8 mouse cellular contexts compared by ENCODE assay signal in genomic region chr2:156584797-156585471, GRCm38 (mm10). TPM values are rescaled to one million over a fixed set of nuclear protein-coding genes. Genes with fewer than 3 reads are reported as not detected.
DNase-seq lines count a peak whose midpoint lies in the region; ATAC-seq and TF ChIP-seq lines count a peak whose summit lies in the region.

No protein-coding gene starts in this region.

- TF ChIP-seq EP300 in heart, adult 2 months (IDR thresholded peaks at IDR 0.05; ENCODE audit: insufficient read depth, low read depth, low read length), result peak; percentile 72; the same call in 1 of the 2 replicates
- no peak for TF ChIP-seq EP300 in liver, postnatal 0 days (IDR thresholded peaks at IDR 0.05; ENCODE audit: low read depth)

- no peak for ATAC-seq in heart, embryonic 11.5 days (replicated peaks; ENCODE audit: insufficient number of reproducible peaks, low FRiP score, low TSS enrichment)
- peak; percentile 65 for ATAC-seq in forebrain, embryonic 15.5 days (replicated peaks)
- peak; percentile 83 for ATAC-seq in hindbrain, postnatal 0 days
- ATAC-seq in midbrain, embryonic 13.5 days, result peak; percentile 78
- no peak for ATAC-seq in liver, postnatal 0 days
- no peak for ATAC-seq in monocyte, adult 5-6 weeks (replicated peaks; ENCODE audit: insufficient number of reproducible peaks, low FRiP score, low TSS enrichment, poor library complexity, severe bottlenecking)

- peak; percentile 59 to 72 for DNase-seq in heart, adult 2 months
- peak; percentile 69 for DNase-seq in hindbrain, postnatal 0 days (ENCODE audit: low spot score)
- DNase-seq in spleen, adult 18-20 months, result no peak
- no peak for DNase-seq in liver, postnatal 0 days

- H3K4me1 ChIP-seq in heart, adult 2 months (ENCODE audit: control insufficient read depth, insufficient read depth, low read length), result peaks cover 3% of the 10 kb centered on the region; the same call in 1 of the 2 replicates
- peaks cover 3% of the 10 kb centered on the region; the same call in 1 of the 2 replicates for H3K4me1 ChIP-seq in heart, embryonic 11.5 days (ENCODE audit: control insufficient read depth, insufficient read depth, low read length)
- H3K4me1 ChIP-seq in forebrain, embryonic 15.5 days, result peaks cover 12% of the 10 kb centered on the region
- peaks cover 11% of the 10 kb centered on the region for H3K4me1 ChIP-seq in hindbrain, postnatal 0 days (ENCODE audit: insufficient read depth, low read length)
- H3K4me1 ChIP-seq in midbrain, embryonic 13.5 days (replicated peaks), result peaks cover 18% of the 10 kb centered on the region
- no peaks in the 10 kb centered on the region for H3K4me1 ChIP-seq in liver, postnatal 0 days (ENCODE audit: insufficient read depth)

- H3K27ac ChIP-seq in heart, adult 2 months, result peak overlapping the region; percentile 78
- no peak overlapping the region for H3K27ac ChIP-seq in heart, embryonic 11.5 days (ENCODE audit: low read depth, low read length)
- H3K27ac ChIP-seq in forebrain, embryonic 15.5 days (replicated peaks), result no peak overlapping the region
- peak overlapping the region; percentile 27; the same call in 1 of the 2 replicates for H3K27ac ChIP-seq in hindbrain, postnatal 0 days
- H3K27ac ChIP-seq in midbrain, embryonic 13.5 days, result peak overlapping the region; percentile 12; the same call in 1 of the 2 replicates
- H3K27ac ChIP-seq in liver, postnatal 0 days (ENCODE audit: low read depth), result no peak overlapping the region

- no peak overlapping the region for H3K4me3 ChIP-seq in heart, adult 2 months
- H3K4me3 ChIP-seq in heart, embryonic 11.5 days (ENCODE audit: low read depth, low read length), result no peak overlapping the region
- H3K4me3 ChIP-seq in forebrain, embryonic 15.5 days, result no peak overlapping the region
- peak overlapping the region; percentile 11 for H3K4me3 ChIP-seq in hindbrain, postnatal 0 days (ENCODE audit: low read length)
- H3K4me3 ChIP-seq in midbrain, embryonic 13.5 days (replicated peaks), result no peak overlapping the region
- H3K4me3 ChIP-seq in liver, postnatal 0 days (ENCODE audit: low read depth, low read length), result no peak overlapping the region

- no peak for TF ChIP-seq CTCF in heart, adult 2 months (IDR thresholded peaks at IDR 0.05)
- no peak for TF ChIP-seq CTCF in hindbrain, postnatal 0 days (IDR thresholded peaks at IDR 0.05; ENCODE audit: low read depth)
- no peak for TF ChIP-seq CTCF in liver, postnatal 0 days (IDR thresholded peaks at IDR 0.05; ENCODE audit: low read depth)

- no peak overlapping the region for H3K4me2 ChIP-seq in heart, embryonic 11.5 days
- H3K4me2 ChIP-seq in forebrain, embryonic 15.5 days (replicated peaks), result peak overlapping the region; percentile 32
- peak overlapping the region; percentile 42 for H3K4me2 ChIP-seq in hindbrain, postnatal 0 days (ENCODE audit: low read depth, low read length)
- peak overlapping the region; percentile 38 for H3K4me2 ChIP-seq in midbrain, embryonic 13.5 days (replicated peaks)
- H3K4me2 ChIP-seq in liver, postnatal 0 days (ENCODE audit: low read depth, low read length), result no peak overlapping the region

- no peaks in the 10 kb centered on the region for H3K27me3 ChIP-seq in heart, adult 2 months (ENCODE audit: control insufficient read depth, insufficient read depth, low read length)
- H3K27me3 ChIP-seq in heart, embryonic 11.5 days (ENCODE audit: control insufficient read depth, insufficient read depth, low read length), result peaks cover 9% of the 10 kb centered on the region; the same call in 1 of the 2 replicates
- H3K27me3 ChIP-seq in forebrain, embryonic 15.5 days, result no peaks in the 10 kb centered on the region
- H3K27me3 ChIP-seq in hindbrain, postnatal 0 days (ENCODE audit: insufficient read depth, low read length), result no peaks in the 10 kb centered on the region
- 0 out of 2 replicates have a peak, but pooled peaks cover 3% of the 10 kb centered on the region for H3K27me3 ChIP-seq in midbrain, embryonic 13.5 days
- H3K27me3 ChIP-seq in liver, postnatal 0 days (ENCODE audit: insufficient read depth, low read length), result no peaks in the 10 kb centered on the region

- WGBS in heart, adult 2 months, result 29% methylated on average over 14 of the region's 14 CpGs
- 51% methylated on average over 14 of the region's 14 CpGs for WGBS in heart, embryonic 11.5 days (ENCODE audit: insufficient replicate concordance)
- WGBS in forebrain, embryonic 15.5 days, result 13% methylated on average over 14 of the region's 14 CpGs
- WGBS in hindbrain, postnatal 0 days, result 12% methylated on average over 14 of the region's 14 CpGs
- WGBS in midbrain, embryonic 13.5 days, result 14% methylated on average over 14 of the region's 14 CpGs
- WGBS in liver, postnatal 0 days (ENCODE audit: insufficient replicate concordance), result 47% methylated on average over 14 of the region's 14 CpGs

- intact Hi-C loops in heart, adult 2 months (cut with DNase I), result loop anchor here (1.0 kb wide), 2 partner anchors 41 to 120 kb away; no protein-coding TSS in a partner anchor

- no peak for TF ChIP-seq POLR2A in heart, adult 2 months (IDR thresholded peaks at IDR 0.05; ENCODE audit: insufficient read depth, low read depth, low read length)

- H3K79me2 ChIP-seq in heart, adult 2 months (replicated peaks; ENCODE audit: control insufficient read depth, insufficient read depth, low read length), result no peaks in the 10 kb centered on the region

- H3K36me3 ChIP-seq in heart, adult 2 months (ENCODE audit: control insufficient read depth, insufficient read depth, low read length), result no peaks in the 10 kb centered on the region
- no peaks in the 10 kb centered on the region for H3K36me3 ChIP-seq in heart, embryonic 11.5 days (ENCODE audit: control insufficient read depth, insufficient read depth, low read length)
- H3K36me3 ChIP-seq in forebrain, embryonic 15.5 days, result no peaks in the 10 kb centered on the region
- no peaks in the 10 kb centered on the region for H3K36me3 ChIP-seq in hindbrain, postnatal 0 days (ENCODE audit: insufficient read depth, low read length)
- H3K36me3 ChIP-seq in midbrain, embryonic 13.5 days, result no peaks in the 10 kb centered on the region
- no peaks in the 10 kb centered on the region for H3K36me3 ChIP-seq in liver, postnatal 0 days (replicated peaks; ENCODE audit: insufficient read depth, low read length)

- H3K9me3 ChIP-seq in heart, embryonic 11.5 days (replicated peaks; ENCODE audit: control insufficient read depth, low read length), result no peaks in the 10 kb centered on the region
- no peaks in the 10 kb centered on the region for H3K9me3 ChIP-seq in forebrain, embryonic 15.5 days
- no peaks in the 10 kb centered on the region for H3K9me3 ChIP-seq in hindbrain, postnatal 0 days (ENCODE audit: low read length)
- H3K9me3 ChIP-seq in midbrain, embryonic 13.5 days, result no peaks in the 10 kb centered on the region
- H3K9me3 ChIP-seq in liver, postnatal 0 days (ENCODE audit: low read length), result no peaks in the 10 kb centered on the region

- no peak overlapping the region for H3K9ac ChIP-seq in heart, adult 2 months (ENCODE audit: low read depth, low read length)
- H3K9ac ChIP-seq in heart, embryonic 11.5 days (ENCODE audit: low read depth, low read length), result no peak overlapping the region
- H3K9ac ChIP-seq in forebrain, embryonic 15.5 days (replicated peaks), result no peak overlapping the region; the same call in 1 of the 2 replicates
- H3K9ac ChIP-seq in hindbrain, postnatal 0 days (replicated peaks; ENCODE audit: low read length), result peak overlapping the region; percentile 21; the same call in 1 of the 2 replicates
- H3K9ac ChIP-seq in midbrain, embryonic 13.5 days (replicated peaks), result 0 out of 2 replicates have a peak overlapping the region, but pooled peaks have one; percentile 2
- no peak overlapping the region for H3K9ac ChIP-seq in liver, postnatal 0 days (replicated peaks)

RNA-seq across cellular contexts. Expression of gene Dlgap4, which starts 28.6 kb away (rescaled TPM):
- 10 to 100 TPM; 31.3 to 32.5 TPM for total RNA-seq in heart, adult 2 months (2021)
- 61.0 and 61.5 TPM in 2 replicates for polyA plus RNA-seq in heart, adult 2 months (2012; rRNA removed)
- 70.5 and 76.3 TPM in 2 replicates for polyA plus RNA-seq in heart, embryonic 11.5 days (2014; fragmentation: Nextera tagmentation; extraction: Ambion mirVana)
- 317 and 333 TPM in 2 replicates for polyA plus RNA-seq in forebrain, embryonic 15.5 days (2015; fragmentation: Nextera tagmentation; extraction: Ambion mirVana)
- 166 and 190 TPM in 2 replicates for total RNA-seq in hindbrain, postnatal 0 days (2014; rRNA removed)
- polyA plus RNA-seq in hindbrain, postnatal 0 days (2015; fragmentation: Nextera tagmentation; extraction: Ambion mirVana), result 168 and 173 TPM in 2 replicates
- polyA plus RNA-seq in midbrain, embryonic 13.5 days (2015; fragmentation: Nextera tagmentation; extraction: Ambion mirVana), result 242 and 244 TPM in 2 replicates
- 10.7 and 14.2 TPM in 2 replicates for polyA plus RNA-seq in liver, postnatal 0 days (2015; fragmentation: Nextera tagmentation; extraction: Ambion mirVana)
- total RNA-seq in monocyte, adult 5-6 weeks (2017), result 28.3 to 50.2 TPM (median 29.2 TPM) in 3 replicates

RNA-seq across cellular contexts. Expression of gene Aar2, which starts 37.5 kb away (rescaled TPM):
- 10 to 100 TPM; 21.0 to 22.7 TPM for total RNA-seq in heart, adult 2 months (2021)
- 19.4 and 26.0 TPM in 2 replicates for polyA plus RNA-seq in heart, adult 2 months (2012; rRNA removed)
- 26.5 and 27.0 TPM in 2 replicates for polyA plus RNA-seq in heart, embryonic 11.5 days (2014; fragmentation: Nextera tagmentation; extraction: Ambion mirVana)
- 44.5 and 44.6 TPM in 2 replicates for polyA plus RNA-seq in forebrain, embryonic 15.5 days (2015; fragmentation: Nextera tagmentation; extraction: Ambion mirVana)
- 47.4 and 61.6 TPM in 2 replicates for total RNA-seq in hindbrain, postnatal 0 days (2014; rRNA removed)
- 39.2 and 40.3 TPM in 2 replicates for polyA plus RNA-seq in hindbrain, postnatal 0 days (2015; fragmentation: Nextera tagmentation; extraction: Ambion mirVana)
- 46.5 and 48.2 TPM in 2 replicates for polyA plus RNA-seq in midbrain, embryonic 13.5 days (2015; fragmentation: Nextera tagmentation; extraction: Ambion mirVana)
- 10.8 and 10.9 TPM in 2 replicates for polyA plus RNA-seq in liver, postnatal 0 days (2015; fragmentation: Nextera tagmentation; extraction: Ambion mirVana)
- total RNA-seq in monocyte, adult 5-6 weeks (2017), result 7.2 to 15.5 TPM (median 14.9 TPM) in 3 replicates

Comparison
In these comparisons a context has a peak if more than half of its experiments do, and no peak if none do; other contexts are left out.
1. H3K27ac ChIP-seq: peak in heart, adult 2 months (single experiment), hindbrain, postnatal 0 days (single experiment) and midbrain, embryonic 13.5 days (single experiment); none in heart, embryonic 11.5 days (single experiment), forebrain, embryonic 15.5 days (single experiment) and liver, postnatal 0 days (single experiment).
2. DNase-seq: peak in heart, adult 2 months (2 of 2) and hindbrain, postnatal 0 days (single experiment); none in spleen, adult 18-20 months (0 of 2) and liver, postnatal 0 days (single experiment).
3. H3K9ac ChIP-seq: peak in hindbrain, postnatal 0 days (single experiment) and midbrain, embryonic 13.5 days (single experiment); none in heart, adult 2 months (single experiment), heart, embryonic 11.5 days (single experiment), forebrain, embryonic 15.5 days (single experiment) and liver, postnatal 0 days (single experiment).
4. ATAC-seq: peak in forebrain, embryonic 15.5 days (single experiment), hindbrain, postnatal 0 days (single experiment) and midbrain, embryonic 13.5 days (single experiment); none in heart, embryonic 11.5 days (single experiment), liver, postnatal 0 days (single experiment) and monocyte, adult 5-6 weeks (single experiment).
5. H3K4me2 ChIP-seq: peak in forebrain, embryonic 15.5 days (single experiment), hindbrain, postnatal 0 days (single experiment) and midbrain, embryonic 13.5 days (single experiment); none in heart, embryonic 11.5 days (single experiment) and liver, postnatal 0 days (single experiment).